Mouse (Mus musculus) urinary bladder, postnatal 10 days (tissue): ENCODE measurements around the gene Cdca7.

ENCODE experiments used
- DNase-seq: peaks from one replicate; pipeline ENCODE4 v3.0.0; 2022; ENCODE audit warnings: low spot score

The Cdca7 gene

GRCm38 (mm10) chr2:72475797-72476485 is at the start of gene Cdca7:
TSS of gene Cdca7 (plus strand) at chr2:72476159.
- DNase-seq: peak; percentile 16

GRCm38 (mm10) chr2:72426776-72427175 is 49.2 kb upstream of the Cdca7 start:
- DNase-seq: no peak

GRCm38 (mm10) chr2:72427288-72427687 is 48.7 kb upstream of the Cdca7 start:
- no peak for DNase-seq

DNA sequence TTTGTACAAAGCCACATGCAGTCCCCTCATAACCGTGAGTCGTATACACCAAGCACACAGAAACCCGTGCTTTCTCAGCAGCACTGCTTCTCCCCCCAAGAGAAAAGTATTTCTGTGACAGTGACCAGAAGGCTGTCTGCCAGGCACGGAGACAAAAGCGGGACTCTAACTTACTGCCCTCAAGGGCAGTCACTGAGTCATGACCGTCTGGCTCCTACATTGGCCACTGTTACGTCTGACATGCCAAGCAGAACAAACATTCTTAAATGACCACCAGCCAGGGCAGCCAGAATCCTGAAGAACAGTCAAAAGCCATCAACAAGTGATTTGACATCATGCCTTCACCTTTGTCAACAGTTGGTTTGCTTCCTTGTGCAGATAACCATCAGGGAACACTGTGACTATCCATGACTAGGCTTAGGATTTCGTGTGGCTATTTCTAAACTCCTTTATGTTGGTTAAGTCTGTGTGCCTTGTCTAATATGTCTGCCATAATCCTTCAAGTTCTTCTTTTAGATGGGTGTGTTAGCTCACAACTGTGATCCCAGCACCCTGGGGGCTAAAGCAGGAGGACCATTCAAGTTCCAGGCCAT is 36.9 kb upstream of the Cdca7 start:
- DNase-seq: no peak

GRCm38 (mm10) chr2:72441010-72441409 is 34.9 kb upstream of the Cdca7 start:
- no peak for DNase-seq

DNA sequence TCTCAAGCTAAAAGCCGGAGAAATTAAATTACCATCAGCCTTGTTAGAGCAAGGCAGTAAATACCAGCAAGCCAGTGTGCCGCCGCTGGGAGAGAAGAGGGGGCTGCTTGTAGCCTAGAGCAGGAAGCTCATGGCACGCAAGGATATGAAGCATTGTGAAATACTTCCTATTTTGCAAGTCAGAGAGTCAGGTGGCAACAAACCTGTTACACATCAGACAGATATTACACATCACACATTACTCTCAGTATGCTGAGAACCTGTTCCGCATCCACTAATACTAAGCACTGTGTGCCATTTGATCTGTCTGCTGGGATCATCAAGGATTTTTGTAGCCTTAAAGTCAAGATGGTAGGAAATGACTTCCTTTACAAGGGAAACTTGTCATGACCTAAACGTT is 33.1 kb upstream of the Cdca7 start:
- no peak for DNase-seq

DNA sequence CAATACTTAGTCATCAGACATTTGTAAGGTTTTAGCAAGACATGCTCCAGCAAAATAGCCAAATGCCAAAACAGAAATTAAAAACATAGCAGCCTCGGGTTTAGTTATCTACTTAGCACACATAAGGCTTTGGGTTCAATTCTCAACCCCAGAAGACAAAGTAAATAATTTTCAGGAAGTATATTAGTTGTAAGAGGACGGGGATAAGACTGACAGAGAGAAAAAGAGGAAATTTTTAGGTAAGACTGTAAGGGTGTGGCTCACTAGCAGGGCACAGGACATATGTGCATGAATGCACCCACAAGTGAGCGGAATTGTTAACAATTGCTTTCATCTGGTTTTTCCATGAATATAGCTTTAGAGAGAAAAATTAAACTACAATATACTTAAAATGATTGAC is 32.0 kb upstream of the Cdca7 start:
- DNase-seq: no peak

- no peak for DNase-seq
These were observed 29.9 kb upstream of the Cdca7 start for GRCm38 (mm10) chr2:72446106-72446505.

GRCm38 (mm10) chr2:72446615-72447014 is 29.3 kb upstream of the Cdca7 start:
- DNase-seq: no peak

DNA sequence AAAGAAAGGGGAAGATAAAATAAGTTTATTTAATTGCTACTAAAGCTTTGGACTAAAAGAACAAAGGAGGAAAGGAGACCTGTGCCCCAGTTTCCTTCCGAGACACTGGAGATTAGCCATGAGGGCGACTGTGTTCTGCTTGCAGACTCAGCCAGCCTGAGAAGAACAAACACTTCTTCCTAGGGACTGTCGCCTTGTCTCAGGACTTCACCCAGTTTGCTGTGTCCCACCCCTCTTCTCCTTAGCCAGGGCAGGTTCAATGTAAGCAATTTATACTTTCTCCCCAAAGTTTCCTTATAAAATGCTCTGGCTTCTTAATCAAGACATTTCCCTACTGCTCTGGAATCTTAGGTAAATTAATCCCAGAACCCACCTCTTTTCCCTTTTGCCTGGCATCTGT is 22.4 kb upstream of the Cdca7 start:
- no peak for DNase-seq

DNA sequence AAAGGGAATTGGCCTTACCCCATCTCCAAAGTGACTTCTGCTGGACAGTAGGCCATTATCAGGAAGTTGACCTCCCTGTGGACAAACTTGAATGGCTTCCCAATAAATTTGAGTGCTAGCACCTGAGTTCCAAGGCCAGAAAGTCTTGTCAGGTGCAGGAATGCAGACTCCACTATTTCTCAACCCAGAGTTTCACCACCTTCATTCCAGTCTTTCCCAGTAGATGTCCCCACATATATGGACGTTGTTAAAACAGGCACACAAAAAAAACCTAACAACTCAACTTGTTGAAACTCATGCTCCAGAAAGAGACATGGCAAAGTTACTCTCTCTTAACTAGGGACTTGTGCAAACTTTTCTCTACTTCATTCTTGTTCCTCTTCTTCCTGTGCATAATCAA is 19.8 kb upstream of the Cdca7 start:
- DNase-seq: no peak

- DNase-seq: no peak
These were observed 11.5 kb upstream of the Cdca7 start for GRCm38 (mm10) chr2:72464376-72465014.

DNA sequence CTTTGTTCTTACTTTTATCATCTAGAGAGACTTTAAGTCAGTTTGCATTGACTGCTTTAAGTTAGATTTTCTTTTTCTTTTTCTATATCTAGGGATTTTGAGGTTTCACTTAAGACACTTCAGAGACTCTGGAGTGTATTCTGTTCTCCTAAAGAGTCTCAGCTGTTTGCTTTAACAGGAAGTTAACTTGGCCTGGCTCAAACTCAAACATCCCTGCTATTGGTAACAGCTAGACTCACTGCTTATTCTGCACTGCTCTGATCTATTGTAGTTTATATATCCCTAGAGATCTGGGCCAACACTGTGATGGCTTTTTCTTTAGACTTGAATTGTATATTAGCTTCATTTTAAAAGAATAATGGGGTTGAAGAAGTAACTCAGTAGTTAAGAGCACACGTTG is 8.4 kb upstream of the Cdca7 start:
- no peak for DNase-seq

- DNase-seq: no peak
These were observed 4.4 kb upstream of the Cdca7 start for GRCm38 (mm10) chr2:72471415-72472070.

DNA sequence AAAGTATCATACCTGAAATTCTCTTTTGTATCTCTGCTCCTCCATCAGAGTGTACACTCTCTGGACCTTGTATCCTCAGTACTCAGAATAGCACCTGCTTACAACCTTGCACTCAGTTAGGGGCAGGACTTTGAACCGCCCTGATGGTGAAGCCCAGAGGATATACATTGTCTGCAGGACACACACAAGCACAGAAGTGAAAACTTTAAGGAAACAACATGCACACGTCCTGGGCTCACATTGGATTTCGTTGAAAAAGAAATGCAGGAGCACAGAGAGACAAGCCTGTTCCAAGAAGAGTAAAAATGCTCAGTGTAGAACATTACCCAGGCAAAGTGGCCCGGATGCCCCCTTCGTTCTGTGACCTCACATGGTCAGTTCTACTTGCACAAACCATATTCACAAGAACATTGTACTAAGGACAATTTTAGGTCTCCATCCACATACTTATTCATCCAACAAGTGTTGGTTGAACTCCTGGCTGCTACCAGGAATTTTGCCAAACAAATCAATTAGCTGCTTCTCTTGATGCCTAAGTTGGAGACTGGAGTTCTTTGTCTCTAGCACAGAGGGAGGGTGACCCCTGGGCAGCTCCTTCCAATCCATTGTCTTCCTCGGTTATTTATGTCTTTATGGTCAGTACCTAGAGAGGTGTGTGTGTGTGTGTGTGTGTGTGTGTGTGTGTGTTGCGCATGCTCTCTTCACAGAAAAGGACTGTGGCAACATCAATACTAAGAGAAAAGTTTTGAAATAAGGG is 1.2 kb upstream of the Cdca7 start:
- no peak for DNase-seq

- DNase-seq: no peak
These were observed 549 bp upstream of the Cdca7 start for GRCm38 (mm10) chr2:72475423-72475796.

- no peak for DNase-seq
These were observed 690 bp downstream of the Cdca7 start for GRCm38 (mm10) chr2:72476486-72477211.

GRCm38 (mm10) chr2:72477221-72477620 is 1.3 kb downstream of the Cdca7 start:
- no peak for DNase-seq

DNA sequence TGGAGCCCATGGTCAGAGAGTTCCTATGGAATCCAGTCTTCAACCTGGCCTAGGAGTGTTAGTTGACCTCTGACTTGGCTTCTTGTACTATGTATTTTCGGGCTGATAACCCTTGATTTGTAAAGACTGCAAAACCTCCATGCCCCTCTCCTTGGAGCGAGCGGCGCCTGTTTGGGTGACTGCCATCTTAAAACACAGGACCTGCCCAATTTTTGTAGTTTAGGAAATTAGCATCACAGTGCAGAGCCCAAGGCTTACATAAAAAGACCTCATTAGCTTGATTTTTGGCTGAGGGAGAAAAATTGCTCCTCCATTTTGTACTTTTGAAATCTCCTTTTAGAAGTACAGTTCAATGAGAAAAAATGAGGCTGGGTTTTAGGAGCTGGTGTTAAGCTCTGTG is 2.2 kb downstream of the Cdca7 start:
- no peak for DNase-seq

GRCm38 (mm10) chr2:72478921-72479320 is 3.0 kb downstream of the Cdca7 start:
- no peak for DNase-seq

DNA sequence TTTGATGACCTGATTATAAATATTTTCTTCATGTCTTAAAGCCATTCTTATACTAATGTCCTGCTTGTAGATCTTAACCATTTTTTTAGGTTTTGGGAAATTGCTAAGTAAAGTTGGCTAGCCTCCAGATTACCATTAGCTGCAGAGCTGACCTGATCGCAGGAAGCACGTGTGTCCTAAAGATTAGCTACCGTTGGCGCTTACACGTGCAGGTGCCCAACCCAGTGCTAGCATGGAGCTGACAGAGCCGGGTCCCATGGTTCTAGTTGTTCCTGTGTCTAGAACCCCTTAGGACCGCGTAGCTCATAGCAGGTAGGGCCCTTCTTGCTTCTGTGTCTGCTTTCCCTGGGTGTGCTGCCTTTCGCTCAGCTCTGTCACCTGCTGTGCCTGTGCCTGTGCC is 3.9 kb downstream of the Cdca7 start:
- DNase-seq: no peak

DNA sequence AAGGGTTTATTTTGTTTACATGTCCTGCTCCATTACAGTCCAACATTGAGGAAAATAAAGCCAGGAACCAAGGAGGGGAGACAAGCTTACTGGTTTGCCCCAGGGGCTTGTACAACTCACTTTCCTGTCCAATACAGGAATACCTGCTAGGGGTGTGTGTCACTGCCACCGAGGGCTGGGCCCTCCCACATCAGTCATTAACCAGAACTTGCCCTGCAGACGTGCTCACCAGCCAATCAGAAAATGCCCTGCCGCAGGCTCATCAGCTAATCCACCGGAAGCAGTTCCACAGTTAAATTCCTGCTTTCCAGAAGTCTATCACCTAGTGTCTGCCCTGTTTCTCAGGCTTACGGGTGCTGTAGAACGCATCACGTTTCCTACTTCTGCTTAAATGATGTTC is 15.7 kb downstream of the Cdca7 start:
- DNase-seq: no peak
